Mouse (Mus musculus) layer of hippocampus, postnatal 14 days (tissue): ENCODE measurements around the gene Rmdn2. TPM values are rescaled to one million over a fixed set of nuclear protein-coding genes. Genes with fewer than 3 reads are reported as not detected.

Source experiments
- DNase-seq, 2 experiments: peaks; one replicate each; pipeline ENCODE4 v3.0.0; 2021 to 2022; ENCODE audit warnings: low spot score in 2 of 2, mixed read lengths in 1 of 2
- long read RNA-seq, 2 experiments: library from polyadenylated mRNA; stranded (forward); transcript quantifications; one replicate each; pipeline ENCODE4 v2.0.0; 2021
- total RNA-seq, 2 experiments: library from RNA; stranded (reverse); gene quantifications; 2 replicates each; pipeline ENCODE4 v1.2.3; 2021

Rmdn2 gene
- total RNA-seq: 10 to 100 TPM in 1 of 2 experiments, 1 to 10 TPM in 1; 9.0 to 10.9 TPM
- long read RNA-seq, experiment 1, partial matches to known transcripts: 0 of 2 reads
- long read RNA-seq, experiment 1, other reads (novel, unspliced or antisense): 2 of 2 reads
- long read RNA-seq, experiment 2, partial matches to known transcripts: 1 of 4 reads
- long read RNA-seq, experiment 2, other reads (novel, unspliced or antisense): 2 of 4 reads

DNA sequence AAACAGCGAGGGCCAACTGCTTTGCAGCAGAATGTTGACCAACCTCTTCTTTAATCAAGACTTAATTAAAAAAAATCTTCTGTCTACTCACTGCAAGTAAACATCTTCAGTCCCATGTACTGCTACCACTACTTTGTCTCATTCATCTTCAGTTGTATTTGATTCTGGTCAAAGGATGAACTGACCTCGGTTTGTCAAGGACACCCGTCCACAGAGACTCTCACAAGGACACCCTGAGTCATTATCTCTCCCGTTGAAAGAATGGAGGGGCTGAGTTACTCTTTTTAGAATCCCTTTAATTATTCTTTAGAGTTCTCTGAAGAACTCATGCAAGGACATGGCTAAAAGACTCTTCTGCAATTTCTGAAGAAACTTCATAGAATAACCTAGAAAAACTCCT lies at the start of gene Rmdn2:
TSS of gene Rmdn2 (plus strand) at position 319 of the 400 bp plus-strand sequence.
- DNase-seq: no peak

GRCm38 (mm10) chr17:79563067-79563620 lies 48.5 kb upstream of the Rmdn2 start:
- DNase-seq: no peak

DNA sequence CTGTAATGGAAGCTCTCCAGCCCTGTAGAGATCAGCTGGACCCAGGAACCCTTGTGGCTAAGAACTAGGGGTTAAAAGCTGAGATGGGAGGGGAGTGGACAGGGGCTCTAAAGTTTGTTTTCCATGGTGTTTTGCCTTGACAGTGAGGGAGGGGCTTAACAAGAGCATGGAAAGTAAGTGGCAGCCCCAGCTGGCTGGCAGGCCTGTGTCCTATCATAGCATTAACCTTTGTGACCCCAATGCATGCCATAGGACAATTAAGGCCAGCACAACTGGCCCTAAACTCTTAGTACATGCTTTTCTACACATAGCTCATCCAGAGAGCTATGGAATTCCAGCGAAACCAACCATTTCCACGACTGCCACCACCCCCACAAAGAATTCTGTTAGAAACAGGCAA lies 47.9 kb upstream of the Rmdn2 start:
- DNase-seq: no peak

- no peak for DNase-seq
Observed at GRCm38 (mm10) chr17:79565241-79565961, 46.3 kb upstream of the Rmdn2 start.

GRCm38 (mm10) chr17:79568401-79568800 lies 43.3 kb upstream of the Rmdn2 start:
- peak in 1 of 2 experiments; percentile 32 for DNase-seq

GRCm38 (mm10) chr17:79578328-79578727 lies 33.3 kb upstream of the Rmdn2 start:
- DNase-seq: no peak

GRCm38 (mm10) chr17:79580264-79580920 lies 31.3 kb upstream of the Rmdn2 start:
- DNase-seq: peak; percentile 71 to 72

GRCm38 (mm10) chr17:79583466-79583865 lies 28.2 kb upstream of the Rmdn2 start:
- no peak for DNase-seq

DNA sequence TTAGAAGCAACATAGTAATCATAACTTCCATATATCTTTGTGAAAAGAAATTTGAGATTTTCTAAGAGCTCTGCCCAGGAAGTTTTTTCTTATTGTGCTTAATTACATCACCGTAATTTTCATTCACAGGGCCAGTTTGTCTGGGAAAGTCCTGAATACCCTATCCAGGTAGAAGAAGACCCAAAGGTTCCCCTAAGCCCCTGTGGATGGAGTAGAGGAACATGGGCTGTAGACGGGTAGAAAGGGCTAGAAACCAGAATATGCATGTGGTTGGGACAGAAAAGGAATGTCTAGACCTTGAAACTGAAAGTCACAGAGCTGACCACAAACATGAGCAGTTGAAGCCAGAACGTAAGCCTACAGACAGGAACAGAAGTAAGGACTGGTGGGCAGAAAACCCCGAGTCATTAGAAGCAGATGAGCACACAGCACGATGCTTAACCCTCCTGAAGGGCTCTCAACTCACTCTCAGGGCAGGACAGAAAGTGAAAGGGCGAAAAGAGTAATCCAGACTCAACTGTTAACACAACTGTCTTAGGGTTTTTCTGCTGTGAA lies 27.3 kb upstream of the Rmdn2 start:
- DNase-seq: no peak

GRCm38 (mm10) chr17:79589913-79590312 lies 21.8 kb upstream of the Rmdn2 start:
- no peak for DNase-seq

DNA sequence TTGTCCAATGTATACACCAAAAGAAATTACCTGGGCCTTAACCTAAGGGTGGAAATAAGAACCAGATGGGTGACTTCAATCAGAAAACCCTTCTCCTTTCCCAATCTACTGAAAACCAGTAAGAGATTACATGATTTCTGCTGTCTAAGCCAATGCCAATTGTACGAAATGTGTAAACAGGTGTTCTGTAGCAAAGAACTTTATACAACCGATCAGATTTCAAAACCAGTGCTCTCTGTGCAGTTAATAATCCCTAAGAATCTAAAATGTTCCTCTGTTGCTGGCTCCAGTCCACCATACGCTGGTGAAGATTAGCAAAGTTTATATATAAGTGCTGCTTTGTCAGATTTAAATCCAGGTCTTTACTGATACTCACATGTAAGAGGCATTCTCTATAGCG lies 15.7 kb upstream of the Rmdn2 start:
- DNase-seq: no peak

- DNase-seq: no peak
Observed at GRCm38 (mm10) chr17:79598151-79598550, 13.5 kb upstream of the Rmdn2 start.

DNA sequence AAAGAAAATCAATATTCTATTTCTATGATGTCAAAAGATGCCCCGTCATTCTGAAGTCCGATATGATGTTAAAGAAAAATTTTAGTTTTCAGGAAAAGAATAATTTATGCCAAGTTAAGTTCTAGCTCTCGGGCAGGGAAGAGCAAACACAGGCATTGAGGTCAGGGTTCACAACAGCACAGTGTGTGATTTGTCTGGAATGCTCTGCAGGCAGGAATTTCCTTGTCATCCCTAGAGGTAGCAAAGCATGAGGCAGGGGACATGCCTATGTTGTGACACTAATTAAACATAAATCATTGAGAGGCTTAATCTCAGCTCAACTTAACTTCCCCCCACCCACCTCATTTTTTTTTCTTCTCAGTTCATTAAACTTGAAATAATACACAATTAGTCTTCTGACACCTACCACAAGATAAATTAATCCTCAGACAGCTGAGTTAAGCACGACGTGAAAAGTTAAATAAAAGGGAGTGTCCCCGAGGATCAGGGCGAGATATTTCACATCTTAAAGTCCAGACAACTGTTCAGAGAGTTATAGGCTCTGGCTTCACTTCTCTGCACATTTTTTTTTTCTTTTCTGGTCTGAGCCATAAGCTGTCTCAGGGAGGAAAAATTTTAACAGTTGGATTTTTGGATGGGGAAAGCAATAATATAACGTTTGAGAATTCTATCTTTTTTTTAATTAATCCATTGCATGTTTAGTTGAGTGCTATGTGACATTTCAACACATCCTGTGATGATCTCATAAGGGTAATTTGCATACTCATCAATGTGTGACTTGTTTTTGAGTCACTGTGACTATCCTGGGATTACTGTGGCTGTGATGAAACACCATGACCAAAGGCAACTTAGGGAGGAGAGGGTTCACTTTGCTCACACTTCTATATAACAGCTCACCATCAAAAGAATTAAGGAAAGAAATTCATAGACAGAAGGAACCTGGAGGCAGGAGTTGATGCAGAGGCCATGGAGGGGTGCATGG lies 12.8 kb upstream of the Rmdn2 start:
- no peak for DNase-seq

- no peak for DNase-seq
Observed at GRCm38 (mm10) chr17:79600108-79600507, 11.6 kb upstream of the Rmdn2 start.

DNA sequence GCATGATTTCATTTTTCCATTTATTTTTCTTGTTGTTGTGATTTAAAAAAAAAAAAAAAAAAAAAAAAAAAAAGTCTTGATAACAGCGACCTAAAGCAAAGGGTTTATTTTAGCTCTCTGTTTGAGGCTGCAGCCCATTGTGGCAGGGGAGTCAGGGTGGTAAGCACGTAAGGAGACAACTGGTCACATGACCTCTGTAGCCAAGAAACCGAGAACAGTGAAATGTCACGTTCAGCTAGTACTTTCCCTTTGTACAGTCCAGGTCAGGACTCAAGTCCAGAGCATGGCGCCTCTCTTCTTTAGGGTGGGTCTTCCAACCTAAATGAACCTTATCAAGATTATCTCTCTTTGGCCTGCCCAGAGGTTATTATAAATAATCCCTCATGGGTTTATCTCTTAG lies 9.3 kb upstream of the Rmdn2 start:
- no peak for DNase-seq

DNA sequence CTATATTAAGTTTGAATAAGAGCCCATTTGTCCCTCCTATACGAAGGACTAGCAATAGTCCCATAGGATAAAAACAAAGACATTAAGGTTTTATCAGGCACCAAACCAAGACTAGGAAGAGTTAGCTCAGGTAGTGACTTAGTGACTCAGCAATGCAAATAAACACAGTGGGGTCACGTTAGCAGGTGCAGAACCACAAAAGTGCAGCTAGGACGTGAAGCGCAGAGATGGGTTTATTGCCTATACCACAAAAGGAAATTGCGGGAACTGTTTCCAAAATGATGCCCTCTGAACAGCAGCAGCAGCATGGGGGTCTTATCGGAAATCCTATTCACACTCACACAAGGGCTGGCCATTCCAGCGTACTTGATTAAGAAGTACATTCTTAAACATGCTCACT lies 8.2 kb upstream of the Rmdn2 start:
- DNase-seq: no peak

- no peak for DNase-seq
Observed at GRCm38 (mm10) chr17:79605794-79606193, 5.9 kb upstream of the Rmdn2 start.

DNA sequence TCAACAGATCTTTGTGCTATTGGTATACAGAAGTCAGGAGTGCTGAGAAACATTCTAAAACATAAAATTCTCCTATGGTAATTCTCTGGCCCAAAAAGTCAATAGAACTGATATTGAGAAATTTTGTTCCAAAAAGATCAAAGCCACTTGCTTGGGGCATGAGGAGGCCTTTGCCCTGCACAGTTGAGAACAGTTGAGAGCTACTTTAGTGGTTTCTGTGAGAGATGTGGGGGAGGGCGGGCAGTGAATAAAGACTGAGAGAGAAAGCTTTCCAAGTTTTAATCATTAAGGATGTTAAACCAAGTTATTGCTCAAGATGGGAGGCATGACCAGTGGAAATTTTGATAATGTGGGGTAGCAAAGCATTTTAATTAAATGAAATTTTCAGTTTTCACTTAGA lies 2.0 kb upstream of the Rmdn2 start:
- DNase-seq: no peak

DNA sequence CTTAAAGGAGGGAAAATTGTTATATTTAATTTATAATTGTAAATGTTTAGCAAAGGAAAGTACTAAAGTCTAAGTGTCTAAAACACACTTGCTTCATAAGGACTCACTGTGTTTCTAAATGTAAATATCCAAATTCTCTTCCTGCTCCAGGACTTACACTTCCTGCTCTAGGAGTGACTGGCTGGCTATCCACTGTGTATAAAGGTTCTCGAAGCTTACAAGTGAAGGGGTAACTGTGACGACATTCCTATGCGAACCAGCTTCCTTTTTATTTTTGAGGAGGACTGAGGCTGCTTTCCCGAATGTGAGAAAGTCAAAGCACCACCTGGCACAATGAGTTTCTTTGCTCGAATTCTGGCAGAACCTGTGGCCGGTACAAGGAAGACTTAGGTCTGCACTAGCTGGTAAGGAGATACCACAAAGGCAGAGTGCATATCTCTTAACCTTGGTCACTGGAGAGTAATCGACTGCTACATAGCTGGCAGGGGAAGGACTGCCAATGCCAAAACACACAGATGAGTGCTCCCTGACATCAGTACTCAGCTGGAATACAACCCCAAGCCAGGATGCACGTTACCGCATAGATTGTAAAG lies 1.4 kb upstream of the Rmdn2 start:
- DNase-seq: no peak
